Mouse (Mus musculus) liver, postnatal 0 days (tissue): ENCODE measurements around the gene Prkca. TPM values are rescaled to one million over a fixed set of nuclear protein-coding genes. Genes with fewer than 3 reads are reported as not detected.

Experiments
- ATAC-seq: fragments of 200-750 bp; cut with Nextera tagmentation; 2 replicates; pipeline ENCODE4 v1.8.0; 2017; ENCODE audit warnings: mild to moderate bottlenecking, moderate library complexity
- DNase-seq: peaks from one replicate; pipeline ENCODE4 v3.0.0-alpha.2; 2016
- H3K27ac ChIP-seq: fragments of 300-500 bp; sonication (generic); 2 replicates; pipeline ENCODE4 v1.5.1; 2014; ENCODE audit warnings: antibody characterized with exemption, moderate library complexity, mild to moderate bottlenecking, low read depth
- H3K27me3 ChIP-seq: fragments of 300-500 bp; sonication (generic); 2 replicates; pipeline ENCODE4 v1.6.1; 2014; ENCODE audit warnings: low read length, control low read depth, mixed read lengths; ENCODE audit not compliant: insufficient read depth
- H3K36me3 ChIP-seq: fragments of 300-500 bp; sonication (generic); replicated peaks from 2 replicates; pipeline ENCODE4 v1.6.1; 2014; ENCODE audit warnings: mild to moderate bottlenecking, control low read depth, low read length, moderate library complexity, mixed read lengths; ENCODE audit not compliant: insufficient read depth
- H3K4me1 ChIP-seq: fragments of 300-500 bp; sonication (generic); 2 replicates; pipeline ENCODE4 v1.6.1; 2014; ENCODE audit warnings: antibody characterized with exemption, mild to moderate bottlenecking, control low read depth; ENCODE audit not compliant: insufficient read depth
- H3K4me2 ChIP-seq: fragments of 300-500 bp; sonication (generic); 2 replicates; pipeline ENCODE4 v1.6.1; 2014; ENCODE audit warnings: low read depth, mild to moderate bottlenecking, low read length, moderate library complexity, mixed read lengths
- H3K4me3 ChIP-seq: fragments of 300-500 bp; sonication (generic); 2 replicates; pipeline ENCODE4 v1.5.1; 2014; ENCODE audit warnings: low read depth, low read length
- H3K9ac ChIP-seq: fragments of 300-500 bp; sonication (generic); replicated peaks from 2 replicates; pipeline ENCODE4 v1.6.1; 2014; ENCODE audit warnings: mild to moderate bottlenecking, moderate library complexity
- H3K9me3 ChIP-seq: fragments of 300-500 bp; sonication (generic); 2 replicates; pipeline ENCODE4 v1.6.1; 2016; ENCODE audit warnings: mild to moderate bottlenecking, control low read depth, low read length, mixed read lengths
- CTCF ChIP-seq: sonication (generic); IDR thresholded peaks from 2 replicates; pipeline ENCODE4 v1.5.1; 2016; ENCODE audit warnings: antibody characterized with exemption, low read depth
- EP300 ChIP-seq: IDR thresholded peaks from 2 replicates; pipeline ENCODE4 v1.6.1; 2016; ENCODE audit warnings: antibody characterized with exemption, low read depth, mild to moderate bottlenecking
- WGBS: fragments of 180-500 bp; shearing (Covaris S2); extraction: QIAGEN DNeasy Blood & Tissue Kit; methylation state at CpG from one replicate; pipeline ENCODE4 v1.1.7; 2014; ENCODE audit not compliant: insufficient replicate concordance; 5-methylcytosine and 5-hydroxymethylcytosine counted together
- polyA plus RNA-seq: library from polyadenylated mRNA; unstranded; fragments of >200 nt; fragmentation: Nextera tagmentation; extraction: Ambion mirVana; gene quantifications from 2 replicates; pipeline ENCODE4 v1.2.1, GENCODE M21; 2015

Prkca gene
- polyA plus RNA-seq, 1 experiment from 2014 or later, result 3.0 TPM

- H3K9me3 ChIP-seq, result no peaks in the 10 kb centered on the region
Observed at GRCm38 (mm10) chr11:107914634-107915226, 429.0 kb downstream of the Prkca start, which contains the start of gene Cacng5. Gene Cacng5, minus strand, starts transcription at chr11:107915055.

GRCm38 (mm10) chr11:107913317-107913716 lies 430.4 kb downstream of the Prkca start:
- 46% methylated on average over 3 of the region's 3 CpGs for WGBS
- no peak for DNase-seq
- no peaks in the 10 kb centered on the region for H3K36me3 ChIP-seq
- no peak overlapping the region for H3K4me3 ChIP-seq
- H3K27me3 ChIP-seq, result peaks cover 12% of the 10 kb centered on the region
- H3K9ac ChIP-seq, result no peak overlapping the region
- no peak overlapping the region for H3K4me2 ChIP-seq
- H3K4me1 ChIP-seq, result no peaks in the 10 kb centered on the region
- TF ChIP-seq EP300, result no peak
- no peak; the same call in 1 of the 2 replicates for TF ChIP-seq CTCF
- no peak for ATAC-seq
- no peaks in the 10 kb centered on the region for H3K9me3 ChIP-seq
- H3K27ac ChIP-seq, result no peak overlapping the region

More at GRCm38 (mm10) chr11:107914634-107915226, 429.0 kb downstream of the Prkca start, which contains the start of gene Cacng5:
- Histone ChIP-seq H3K4me1 (no peaks in the 10 kb centered on the region), H3K27me3 (peaks cover 12% of the 10 kb centered on the region), H3K4me2 (peak within 1 kb of the TSS; percentile 38), H3K9ac (no peak within 1 kb of the TSS), H3K36me3 (no peaks in the 10 kb centered on the region), H3K4me3 (no peak within 1 kb of the TSS), H3K27ac (no peak within 1 kb of the TSS)
- DNase-seq (peak; percentile 53), ATAC-seq (no peak)
- TF ChIP-seq CTCF (no peak), EP300 (no peak)
- 10% methylated on average over 35 of the region's 36 CpGs for WGBS

GRCm38 (mm10) chr11:107905364-107905763 lies 438.4 kb downstream of the Prkca start:
- DNase-seq (no peak), ATAC-seq (no peak)
- H3K4me1 ChIP-seq, result no peaks in the 10 kb centered on the region
- no peak overlapping the region for H3K4me3 ChIP-seq
- H3K4me2 ChIP-seq, result no peak overlapping the region
- H3K27me3 ChIP-seq, result no peaks in the 10 kb centered on the region
- no peak overlapping the region for H3K9ac ChIP-seq
- 75% methylated on average over 9 of the region's 9 CpGs for WGBS
- H3K27ac ChIP-seq, result no peak overlapping the region
- TF ChIP-seq EP300 (no peak), CTCF (no peak)
- H3K36me3 ChIP-seq, result no peaks in the 10 kb centered on the region
- no peaks in the 10 kb centered on the region for H3K9me3 ChIP-seq

- TF ChIP-seq EP300, result no peak
- TF ChIP-seq CTCF, result no peak
- Histone ChIP-seq H3K36me3 (no peaks in the 10 kb centered on the region), H3K9me3 (no peaks in the 10 kb centered on the region), H3K9ac (no peak overlapping the region), H3K4me2 (no peak overlapping the region), H3K4me1 (no peaks in the 10 kb centered on the region), H3K4me3 (no peak overlapping the region), H3K27ac (no peak overlapping the region), H3K27me3 (no peaks in the 10 kb centered on the region)
- ATAC-seq, result no peak
- 34% methylated on average over 4 of the region's 4 CpGs for WGBS
- no peak for DNase-seq
Observed at GRCm38 (mm10) chr11:107903966-107904605, 439.6 kb downstream of the Prkca start.

GRCm38 (mm10) chr11:107900470-107900869 lies 443.3 kb downstream of the Prkca start:
- no peak for DNase-seq
- no peak for ATAC-seq
- Histone ChIP-seq H3K27ac (no peak overlapping the region), H3K4me1 (no peaks in the 10 kb centered on the region), H3K9me3 (no peaks in the 10 kb centered on the region), H3K36me3 (no peaks in the 10 kb centered on the region), H3K9ac (no peak overlapping the region), H3K4me2 (no peak overlapping the region), H3K27me3 (no peaks in the 10 kb centered on the region), H3K4me3 (no peak overlapping the region)
- WGBS, result 40% methylated on average over 4 of the region's 4 CpGs
- no peak for TF ChIP-seq EP300
- TF ChIP-seq CTCF, result no peak

GRCm38 (mm10) chr11:107898698-107899097 lies 445.0 kb downstream of the Prkca start:
- Histone ChIP-seq H3K4me1 (no peaks in the 10 kb centered on the region), H3K9me3 (no peaks in the 10 kb centered on the region), H3K9ac (no peak overlapping the region), H3K27me3 (no peaks in the 10 kb centered on the region), H3K4me3 (no peak overlapping the region), H3K36me3 (no peaks in the 10 kb centered on the region), H3K27ac (no peak overlapping the region), H3K4me2 (no peak overlapping the region)
- DNase-seq, result no peak
- ATAC-seq, result no peak
- 55% methylated on average over 2 of the region's 2 CpGs for WGBS
- TF ChIP-seq EP300, result no peak
- TF ChIP-seq CTCF, result no peak
